Mouse (Mus musculus): ENCODE data around the gene Pate4. TPM values are rescaled to one million over a fixed set of nuclear protein-coding genes. Genes with fewer than 3 reads are reported as not detected.

The Pate4 gene
- not detected for polyA plus RNA-seq (2015; fragmentation: Illumina TruSeq; extraction: RNeasy Lipid Tissue Mini Kit (QIAGEN cat#74804); ENCODE audit: insufficient read depth, low replicate concordance)

GRCm38 (mm10) chr9:35611841-35612240, at the start of gene Pate4:
Pate4 (minus strand) TSS chr9:35611941.

GRCm38 (mm10) chr9:35648102-35648501, 36.4 kb upstream of the Pate4 start, which contains the start of gene Pate3:
Pate3 (minus strand) TSS chr9:35648202.

GRCm38 (mm10) chr9:35569571-35570534, 41.9 kb downstream of the Pate4 start, which contains the start of the genes Pate2 and Hyls1:
Pate2 (plus strand) TSS chr9:35570284.
Hyls1 (minus strand) TSS chr9:35570398.

GRCm38 (mm10) chr9:35558257-35559008, 53.3 kb downstream of the Pate4 start, which contains the start of the genes Ddx25 and Pus3:
Ddx25 (minus strand) TSS chr9:35558528.
Pus3 (plus strand) TSS chr9:35558595.

Other genes starting within 250 kb of the Pate4 start
- gene Cdon, start 190.8 kb downstream of the Pate4 start, polyA plus RNA-seq (2015; fragmentation: Illumina TruSeq; extraction: RNeasy Lipid Tissue Mini Kit (QIAGEN cat#74804); ENCODE audit: insufficient read depth, low replicate concordance): 12.6 TPM
- gene Gm1113, start 93.7 kb downstream of the Pate4 start, polyA plus RNA-seq (2015; fragmentation: Illumina TruSeq; extraction: RNeasy Lipid Tissue Mini Kit (QIAGEN cat#74804); ENCODE audit: insufficient read depth, low replicate concordance): not detected
- gene Ddx25, start 53.4 kb downstream of the Pate4 start, polyA plus RNA-seq (2015; fragmentation: Illumina TruSeq; extraction: RNeasy Lipid Tissue Mini Kit (QIAGEN cat#74804); ENCODE audit: insufficient read depth, low replicate concordance): 1.4 TPM
- 46.8 TPM for gene Pus3, start 53.3 kb downstream of the Pate4 start, polyA plus RNA-seq (2015; fragmentation: Illumina TruSeq; extraction: RNeasy Lipid Tissue Mini Kit (QIAGEN cat#74804); ENCODE audit: insufficient read depth, low replicate concordance)
- gene Pate2, start 41.7 kb downstream of the Pate4 start, polyA plus RNA-seq (2015; fragmentation: Illumina TruSeq; extraction: RNeasy Lipid Tissue Mini Kit (QIAGEN cat#74804); ENCODE audit: insufficient read depth, low replicate concordance): not detected
- 15.1 TPM for gene Hyls1, start 41.5 kb downstream of the Pate4 start, polyA plus RNA-seq (2015; fragmentation: Illumina TruSeq; extraction: RNeasy Lipid Tissue Mini Kit (QIAGEN cat#74804); ENCODE audit: insufficient read depth, low replicate concordance)
- not detected for gene Pate3, start 36.3 kb upstream of the Pate4 start, polyA plus RNA-seq (2015; fragmentation: Illumina TruSeq; extraction: RNeasy Lipid Tissue Mini Kit (QIAGEN cat#74804); ENCODE audit: insufficient read depth, low replicate concordance)
- not detected for gene Pate1, start 75.4 kb upstream of the Pate4 start, polyA plus RNA-seq (2015; fragmentation: Illumina TruSeq; extraction: RNeasy Lipid Tissue Mini Kit (QIAGEN cat#74804); ENCODE audit: insufficient read depth, low replicate concordance)
- gene Gm17677, start 129.1 kb upstream of the Pate4 start, polyA plus RNA-seq (2015; fragmentation: Illumina TruSeq; extraction: RNeasy Lipid Tissue Mini Kit (QIAGEN cat#74804); ENCODE audit: insufficient read depth, low replicate concordance): not detected
- not detected for gene Gm17727, start 166.2 kb upstream of the Pate4 start, polyA plus RNA-seq (2015; fragmentation: Illumina TruSeq; extraction: RNeasy Lipid Tissue Mini Kit (QIAGEN cat#74804); ENCODE audit: insufficient read depth, low replicate concordance)
- gene Gm27235, start 178.2 kb upstream of the Pate4 start, polyA plus RNA-seq (2015; fragmentation: Illumina TruSeq; extraction: RNeasy Lipid Tissue Mini Kit (QIAGEN cat#74804); ENCODE audit: insufficient read depth, low replicate concordance): not detected
- gene D730048I06Rik, start 178.2 kb upstream of the Pate4 start, polyA plus RNA-seq (2015; fragmentation: Illumina TruSeq; extraction: RNeasy Lipid Tissue Mini Kit (QIAGEN cat#74804); ENCODE audit: insufficient read depth, low replicate concordance): not detected
- gene 9230110F15Rik, start 232.2 kb upstream of the Pate4 start, polyA plus RNA-seq (2015; fragmentation: Illumina TruSeq; extraction: RNeasy Lipid Tissue Mini Kit (QIAGEN cat#74804); ENCODE audit: insufficient read depth, low replicate concordance): not detected

Measured in spleen, adult 10 weeks (tissue).